Mouse (Mus musculus): ENCODE results near the gene Apobec1.

GRCm38 (mm10) chr6:122621066-122621465, 18.8 kb upstream of the Apobec1 start:
- TF ChIP-seq CTCF (IDR thresholded peaks at IDR 0.05; ENCODE audit: borderline replicate concordance, insufficient read depth, low read depth, low read length) (no peak), POLR2A (IDR thresholded peaks at IDR 0.05; ENCODE audit: borderline replicate concordance, insufficient read depth, low read length) (no peak)

Measured in cerebellum, adult 2 months (tissue).